Mouse (Mus musculus) gastrocnemius, adult 2 months (tissue): ENCODE measurements at regions not wholly inside any gene's neighbourhood (a gene's known extent, or its start where the extent isn't known, plus 50 kb on each side); places are given as distances from the start of the nearest gene placed in this dataset.

ENCODE experiments used
- DNase-seq: peaks from one replicate; pipeline ENCODE4 v3.0.0; 2022
- H3K27ac ChIP-seq: fragments of 200-600 bp; 2 replicates; pipeline ENCODE4 v1.8.1; 2022; ENCODE audit warnings: mild to moderate bottlenecking
- H3K4me3 ChIP-seq: fragments of 200-600 bp; 2 replicates; pipeline ENCODE4 v1.8.1; 2022; ENCODE audit warnings: mild to moderate bottlenecking, moderate library complexity
- CTCF ChIP-seq: fragments of 200-600 bp; IDR thresholded peaks from 2 replicates; pipeline ENCODE4 v1.8.1; 2022; ENCODE audit warnings: antibody characterized with exemption, mild to moderate bottlenecking, moderate library complexity
- intact Hi-C: fragments of 180-260 bp; cut with DNase I; formaldehyde crosslinking; loops from one replicate; pipeline ENCODE4 v1.15.1; 2025

GRCm38 (mm10) chr17:52448701-52449100 is 153.8 kb upstream of the Kcnh8 start:
- no peak for TF ChIP-seq CTCF
- intact Hi-C loops = no loop called here
- DNase-seq = no peak
- Histone ChIP-seq H3K27ac (no peak overlapping the region), H3K4me3 (no peak overlapping the region)

GRCm38 (mm10) chr17:52459303-52459996 is 143.1 kb upstream of the Kcnh8 start:
- intact Hi-C loops = no loop called here
- Histone ChIP-seq H3K27ac (no peak overlapping the region), H3K4me3 (no peak overlapping the region)
- TF ChIP-seq CTCF = no peak
- no peak for DNase-seq

- no peak for DNase-seq
- TF ChIP-seq CTCF = no peak
- intact Hi-C loops = no loop called here
- H3K27ac ChIP-seq = no peak overlapping the region
- no peak overlapping the region for H3K4me3 ChIP-seq
Measured at GRCm38 (mm10) chr17:52459997-52460387, 142.5 kb upstream of the Kcnh8 start.

GRCm38 (mm10) chr17:52461264-52461663 is 141.2 kb upstream of the Kcnh8 start:
- no peak for DNase-seq
- H3K27ac ChIP-seq = no peak overlapping the region
- intact Hi-C loops = no loop called here
- no peak overlapping the region for H3K4me3 ChIP-seq
- TF ChIP-seq CTCF = no peak

- TF ChIP-seq CTCF = peak; percentile 5; the same call in 1 of the 2 replicates
- no peak for DNase-seq
- Histone ChIP-seq H3K27ac (no peak overlapping the region), H3K4me3 (no peak overlapping the region)
- intact Hi-C loops = no loop called here
Measured at GRCm38 (mm10) chr17:52461709-52462141, 140.8 kb upstream of the Kcnh8 start.

GRCm38 (mm10) chr17:52462361-52462760 is 140.1 kb upstream of the Kcnh8 start:
- intact Hi-C loops = no loop called here
- no peak for TF ChIP-seq CTCF
- Histone ChIP-seq H3K4me3 (no peak overlapping the region), H3K27ac (no peak overlapping the region)
- DNase-seq = no peak

- intact Hi-C loops = no loop called here
- H3K4me3 ChIP-seq = no peak overlapping the region
- no peak for DNase-seq
- no peak for TF ChIP-seq CTCF
- no peak overlapping the region for H3K27ac ChIP-seq
Measured at GRCm38 (mm10) chr17:52468464-52468863, 134.0 kb upstream of the Kcnh8 start.

- no peak overlapping the region for H3K4me3 ChIP-seq
- DNase-seq = no peak
- H3K27ac ChIP-seq = no peak overlapping the region
- TF ChIP-seq CTCF = no peak
- intact Hi-C loops = no loop called here
Measured at GRCm38 (mm10) chr17:52479327-52480086, 123.0 kb upstream of the Kcnh8 start.

- intact Hi-C loops = no loop called here
- no peak overlapping the region for H3K27ac ChIP-seq
- no peak for DNase-seq
- H3K4me3 ChIP-seq = no peak overlapping the region
- no peak for TF ChIP-seq CTCF
Measured at GRCm38 (mm10) chr17:52480087-52480638, 122.3 kb upstream of the Kcnh8 start.

GRCm38 (mm10) chr17:52506760-52507159 is 95.7 kb upstream of the Kcnh8 start:
- Histone ChIP-seq H3K27ac (no peak overlapping the region), H3K4me3 (no peak overlapping the region)
- intact Hi-C loops = no loop called here
- no peak for DNase-seq
- no peak for TF ChIP-seq CTCF

- Histone ChIP-seq H3K4me3 (no peak overlapping the region), H3K27ac (no peak overlapping the region)
- intact Hi-C loops = no loop called here
- TF ChIP-seq CTCF = no peak
- no peak for DNase-seq
Measured at GRCm38 (mm10) chr17:52530260-52530659, 72.2 kb upstream of the Kcnh8 start.
